Mouse (Mus musculus) neutrophil, adult 5-6 weeks (primary cell): Measurements from ENCODE around the gene Uqcrc1. TPM values are rescaled to one million over a fixed set of nuclear protein-coding genes. Genes with fewer than 3 reads are reported as not detected.
A peak's percentile ranks its signal among the peaks of the same experiment; 100 is the strongest.

ENCODE experiments used
- ATAC-seq: fragments of 151-379, 151-347 bp; 2 replicates; pipeline ENCODE4 v1.8.0; 2017; ENCODE audit warnings: mild to moderate bottlenecking, moderate TSS enrichment; ENCODE audit not compliant: insufficient number of reproducible peaks, poor library complexity, low FRiP score, severe bottlenecking; ENCODE audit errors: extremely low read depth
- total RNA-seq: library from RNA; stranded (forward); fragments of 200-1000 nt; gene quantifications from 2 replicates; pipeline ENCODE4 v1.2.3, GENCODE M21; 2017

Uqcrc1 gene
- total RNA-seq, result 82.3 and 109 TPM in 2 replicates

- ATAC-seq, result peak; percentile 96
Observed at GRCm38 (mm10) chr9:108936418-108937364, at the start of gene Uqcrc1. Uqcrc1 (plus strand) TSS chr9:108936633.

GRCm38 (mm10) chr9:108912308-108912707 lies 24.1 kb upstream of the Uqcrc1 start:
- ATAC-seq, result no peak

- ATAC-seq, result no peak
Observed at GRCm38 (mm10) chr9:108913161-108913560, 23.3 kb upstream of the Uqcrc1 start.

- no peak for ATAC-seq
Observed at GRCm38 (mm10) chr9:108913621-108914020, 22.8 kb upstream of the Uqcrc1 start.

GRCm38 (mm10) chr9:108914491-108914890 lies 21.9 kb upstream of the Uqcrc1 start, which contains the start of gene Tmem89:
Tmem89 (plus strand) TSS chr9:108914619.
- no peak for ATAC-seq

- ATAC-seq, result no peak
Observed at GRCm38 (mm10) chr9:108925897-108926296, 10.5 kb upstream of the Uqcrc1 start.

- ATAC-seq, result no peak
Observed at GRCm38 (mm10) chr9:108928424-108928823, 8.0 kb upstream of the Uqcrc1 start.

- ATAC-seq, result no peak
Observed at GRCm38 (mm10) chr9:108935991-108936390, 442 bp upstream of the Uqcrc1 start.

GRCm38 (mm10) chr9:108945111-108945510 lies 8.7 kb downstream of the Uqcrc1 start:
- ATAC-seq, result no peak

GRCm38 (mm10) chr9:108945608-108946007 lies 9.2 kb downstream of the Uqcrc1 start:
- ATAC-seq, result no peak

GRCm38 (mm10) chr9:108949231-108949966 lies 13.0 kb downstream of the Uqcrc1 start:
- ATAC-seq, result no peak

GRCm38 (mm10) chr9:108949967-108950728 lies 13.7 kb downstream of the Uqcrc1 start:
- ATAC-seq, result no peak

- no peak for ATAC-seq
Observed at GRCm38 (mm10) chr9:108953081-108953636, 16.7 kb downstream of the Uqcrc1 start, which contains the start of gene Col7a1. Col7a1 (plus strand) TSS chr9:108953586.

GRCm38 (mm10) chr9:108955241-108955640 lies 18.8 kb downstream of the Uqcrc1 start:
- no peak for ATAC-seq

GRCm38 (mm10) chr9:108955846-108956245 lies 19.4 kb downstream of the Uqcrc1 start:
- ATAC-seq, result no peak

- ATAC-seq, result no peak
Observed at GRCm38 (mm10) chr9:108963577-108963976, 27.1 kb downstream of the Uqcrc1 start.

GRCm38 (mm10) chr9:108964338-108964737 lies 27.9 kb downstream of the Uqcrc1 start:
- no peak for ATAC-seq

GRCm38 (mm10) chr9:108970623-108971022 lies 34.2 kb downstream of the Uqcrc1 start:
- no peak for ATAC-seq

- no peak for ATAC-seq
Observed at GRCm38 (mm10) chr9:108976483-108976882, 40.0 kb downstream of the Uqcrc1 start.
